ENCODE assay signal across 17 mouse cellular contexts in the genomic region with DNA sequence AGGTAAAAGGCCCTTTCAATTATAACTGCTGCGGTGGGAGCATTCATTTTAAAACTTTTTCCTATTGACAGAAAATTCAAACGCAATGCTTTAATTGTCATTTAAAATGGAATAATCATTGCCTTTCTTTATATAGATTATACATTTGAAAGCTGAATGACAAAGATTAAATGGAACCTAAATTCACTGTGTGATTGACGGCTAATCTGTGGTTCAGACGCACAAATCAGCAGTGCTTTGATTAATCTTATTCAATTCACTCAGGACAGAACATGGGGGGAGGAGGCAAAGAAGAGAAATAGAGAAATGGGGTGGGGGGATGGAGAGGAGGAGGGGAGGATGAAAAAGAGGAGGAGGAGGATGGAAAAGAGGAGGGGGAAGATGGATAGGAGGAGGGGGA.
"Had no signal": no experiment of that assay in that cellular context is flagged by ENCODE, and none has a peak within 500 bp of the region (broad histone marks: within the 10 kb centered on the region; RNA-seq: fewer than 3 reads in every experiment).

No protein-coding gene starts in this region.

- DNase-seq: liver, postnatal 0 days; lung, adult 2 months; lung, postnatal 14 days; lung, postnatal 36 days; midbrain, embryonic 14.5 days; right cerebral cortex, postnatal 14 days; thymus, adult 18-20 months; thymus, postnatal 14 days; thymus, postnatal 36 days had no signal

- H3K4me1 ChIP-seq: lung, embryonic 15.5 days; megakaryocyte, embryonic 14.5 days; midbrain, embryonic 12.5 days; neural tube, embryonic 12.5 days; stomach, embryonic 15.5 days had no signal

- H3K27me3 ChIP-seq: lung, embryonic 15.5 days; megakaryocyte, embryonic 14.5 days; midbrain, embryonic 12.5 days; neural tube, embryonic 12.5 days; stomach, embryonic 15.5 days had no signal

- H3K9ac ChIP-seq: liver, postnatal 0 days; lung, embryonic 15.5 days; midbrain, embryonic 12.5 days; neural tube, embryonic 12.5 days; stomach, embryonic 15.5 days had no signal

- H3K27ac ChIP-seq: lung, embryonic 15.5 days; macrophage; midbrain, embryonic 12.5 days; neural tube, embryonic 12.5 days; stomach, embryonic 15.5 days; stomach, postnatal 0 days had no signal

- H3K9me3 ChIP-seq: lung, embryonic 15.5 days; midbrain, embryonic 12.5 days; neural tube, embryonic 12.5 days; stomach, embryonic 15.5 days had no signal

- H3K36me3 ChIP-seq: lung, embryonic 15.5 days; midbrain, embryonic 12.5 days; neural tube, embryonic 12.5 days; stomach, embryonic 15.5 days had no signal

- H3K4me2 ChIP-seq: lung, embryonic 15.5 days; midbrain, embryonic 12.5 days; neural tube, embryonic 12.5 days; stomach, embryonic 15.5 days had no signal

- ATAC-seq: liver, postnatal 0 days; lung, postnatal 0 days had no signal

- H3K4me3 ChIP-seq: lung, embryonic 15.5 days; megakaryocyte, embryonic 14.5 days; midbrain, embryonic 12.5 days; neural tube, embryonic 12.5 days; stomach, embryonic 15.5 days had no signal
